Mouse (Mus musculus) heart, embryonic 15.5 days (tissue): ENCODE results near the gene Slc5a5. TPM values are rescaled to one million over a fixed set of nuclear protein-coding genes. Genes with fewer than 3 reads are reported as not detected.
A peak's percentile ranks its signal among the peaks of the same experiment; 100 is the strongest.

Source experiments
- ATAC-seq: fragments of 200-750 bp; cut with Nextera tagmentation; replicated peaks from 2 replicates; pipeline ENCODE4 v1.8.0; 2017; ENCODE audit warnings: low read depth, moderate TSS enrichment; ENCODE audit not compliant: insufficient number of reproducible peaks, insufficient read depth, low FRiP score
- H3K27ac ChIP-seq: fragments of 300-500 bp; sonication (generic); 2 replicates; pipeline ENCODE4 v1.5.1; 2015; ENCODE audit warnings: mild to moderate bottlenecking, inconsistent platforms
- H3K27me3 ChIP-seq: fragments of 300-500 bp; sonication (generic); 2 replicates; pipeline ENCODE4 v1.6.1; 2015; ENCODE audit warnings: inconsistent platforms
- H3K36me3 ChIP-seq: fragments of 300-500 bp; sonication (generic); 2 replicates; pipeline ENCODE4 v1.6.1; 2015; ENCODE audit warnings: mild to moderate bottlenecking, inconsistent platforms
- H3K4me1 ChIP-seq: fragments of 300-500 bp; sonication (generic); replicated peaks from 2 replicates; pipeline ENCODE4 v1.6.1; 2015; ENCODE audit warnings: inconsistent platforms
- H3K4me2 ChIP-seq: fragments of 300-500 bp; sonication (generic); 2 replicates; pipeline ENCODE4 v1.6.1; 2015; ENCODE audit warnings: inconsistent platforms, mild to moderate bottlenecking, moderate library complexity
- H3K4me3 ChIP-seq: fragments of 300-500 bp; sonication (generic); 2 replicates; pipeline ENCODE4 v1.5.1; 2015; ENCODE audit warnings: mild to moderate bottlenecking, inconsistent platforms
- H3K9ac ChIP-seq: fragments of 300-500 bp; sonication (generic); 2 replicates; pipeline ENCODE4 v1.6.1; 2015; ENCODE audit warnings: mild to moderate bottlenecking, inconsistent platforms
- H3K9me3 ChIP-seq: fragments of 300-500 bp; sonication (generic); replicated peaks from 2 replicates; pipeline ENCODE4 v1.6.1; 2016; ENCODE audit warnings: inconsistent platforms
- WGBS: fragments of 180-500 bp; shearing (Covaris S2); methylation state at CpG from one replicate; pipeline ENCODE4 v1.1.7; 2015; ENCODE audit warnings: mixed read lengths; 5-methylcytosine and 5-hydroxymethylcytosine counted together
- polyA plus RNA-seq: library from polyadenylated mRNA; unstranded; fragments of >200 nt; fragmentation: Nextera tagmentation; extraction: Ambion mirVana; gene quantifications from 2 replicates; pipeline ENCODE4 v1.2.1, GENCODE M21; 2015

Slc5a5 gene
- polyA plus RNA-seq: 0.09 and 0.36 TPM in 2 replicates

GRCm38 (mm10) chr8:70892022-70892895 lies at the start of gene Slc5a5:
Gene Slc5a5 (minus strand): TSS chr8:70892757.
- peaks cover 23% of the 10 kb centered on the region for H3K4me1 ChIP-seq
- H3K9me3 ChIP-seq: no peaks in the 10 kb centered on the region; the same call in 1 of the 2 replicates
- H3K4me3 ChIP-seq: peak within 1 kb of the TSS; percentile 34
- no peak within 1 kb of the TSS for H3K27ac ChIP-seq
- peak within 1 kb of the TSS; percentile 51 for H3K4me2 ChIP-seq
- peaks cover 26% of the 10 kb centered on the region for H3K36me3 ChIP-seq
- H3K27me3 ChIP-seq: peaks cover 50% of the 10 kb centered on the region
- WGBS: 4% methylated on average over 80 of the region's 80 CpGs
- no peak within 1 kb of the TSS for H3K9ac ChIP-seq
- ATAC-seq: no peak

- no peak overlapping the region for H3K4me2 ChIP-seq
- no peak for ATAC-seq
- H3K4me3 ChIP-seq: no peak overlapping the region
- 63% methylated on average over 2 of the region's 2 CpGs for WGBS
- H3K4me1 ChIP-seq: no peaks in the 10 kb centered on the region
- H3K27ac ChIP-seq: no peak overlapping the region
- H3K36me3 ChIP-seq: no peaks in the 10 kb centered on the region
- H3K9ac ChIP-seq: no peak overlapping the region
- H3K9me3 ChIP-seq: no peaks in the 10 kb centered on the region
- no peaks in the 10 kb centered on the region for H3K27me3 ChIP-seq
Observed at GRCm38 (mm10) chr8:70941478-70941877, 48.9 kb upstream of the Slc5a5 start.

GRCm38 (mm10) chr8:70937200-70937599 lies 44.6 kb upstream of the Slc5a5 start:
- WGBS: 75% methylated on average over 6 of the region's 6 CpGs
- no peaks in the 10 kb centered on the region for H3K4me1 ChIP-seq
- H3K4me3 ChIP-seq: no peak overlapping the region
- H3K9me3 ChIP-seq: no peaks in the 10 kb centered on the region
- H3K4me2 ChIP-seq: no peak overlapping the region
- H3K36me3 ChIP-seq: no peaks in the 10 kb centered on the region
- no peak overlapping the region for H3K27ac ChIP-seq
- H3K9ac ChIP-seq: no peak overlapping the region
- no peak for ATAC-seq
- H3K27me3 ChIP-seq: no peaks in the 10 kb centered on the region

- H3K27me3 ChIP-seq: no peaks in the 10 kb centered on the region
- 50% methylated on average over 7 of the region's 7 CpGs for WGBS
- no peak overlapping the region for H3K4me2 ChIP-seq
- H3K36me3 ChIP-seq: no peaks in the 10 kb centered on the region
- no peaks in the 10 kb centered on the region for H3K9me3 ChIP-seq
- H3K4me3 ChIP-seq: no peak overlapping the region
- no peak overlapping the region for H3K27ac ChIP-seq
- ATAC-seq: no peak
- no peak overlapping the region for H3K9ac ChIP-seq
- no peaks in the 10 kb centered on the region for H3K4me1 ChIP-seq
Observed at GRCm38 (mm10) chr8:70934786-70935185, 42.2 kb upstream of the Slc5a5 start.

- no peak overlapping the region for H3K27ac ChIP-seq
- no peak for ATAC-seq
- H3K4me2 ChIP-seq: no peak overlapping the region
- 83% methylated on average over 4 of the region's 4 CpGs for WGBS
- H3K27me3 ChIP-seq: no peaks in the 10 kb centered on the region
- no peak overlapping the region for H3K4me3 ChIP-seq
- no peaks in the 10 kb centered on the region for H3K36me3 ChIP-seq
- no peaks in the 10 kb centered on the region for H3K9me3 ChIP-seq
- peaks cover 5% of the 10 kb centered on the region; the same call in 1 of the 2 replicates for H3K4me1 ChIP-seq
- no peak overlapping the region for H3K9ac ChIP-seq
Observed at GRCm38 (mm10) chr8:70933036-70933435, 40.5 kb upstream of the Slc5a5 start.

- H3K4me3 ChIP-seq: no peak overlapping the region
- no peaks in the 10 kb centered on the region for H3K36me3 ChIP-seq
- ATAC-seq: no peak
- H3K27ac ChIP-seq: no peak overlapping the region
- H3K27me3 ChIP-seq: no peaks in the 10 kb centered on the region
- H3K4me2 ChIP-seq: no peak overlapping the region
- peaks cover 5% of the 10 kb centered on the region; the same call in 1 of the 2 replicates for H3K4me1 ChIP-seq
- WGBS: 92% methylated on average over 11 of the region's 11 CpGs
- H3K9ac ChIP-seq: no peak overlapping the region
- H3K9me3 ChIP-seq: no peaks in the 10 kb centered on the region
Observed at GRCm38 (mm10) chr8:70931731-70932130, 39.2 kb upstream of the Slc5a5 start.

- no peaks in the 10 kb centered on the region for H3K9me3 ChIP-seq
- no peak overlapping the region for H3K4me3 ChIP-seq
- H3K27me3 ChIP-seq: no peaks in the 10 kb centered on the region
- ATAC-seq: no peak
- whole genome bisulfite sequencing: 44% methylated on average over 5 of the region's 5 CpGs
- no peak overlapping the region for H3K4me2 ChIP-seq
- no peak overlapping the region for H3K9ac ChIP-seq
- peaks cover 5% of the 10 kb centered on the region; the same call in 1 of the 2 replicates for H3K4me1 ChIP-seq
- H3K27ac ChIP-seq: no peak overlapping the region
- no peaks in the 10 kb centered on the region for H3K36me3 ChIP-seq
Observed at GRCm38 (mm10) chr8:70928778-70929322, 36.3 kb upstream of the Slc5a5 start.

- Histone ChIP-seq H3K36me3 (no peaks in the 10 kb centered on the region), H3K9ac (no peak overlapping the region), H3K27ac (no peak overlapping the region), H3K27me3 (no peaks in the 10 kb centered on the region), H3K4me2 (no peak overlapping the region), H3K4me1 (peaks cover 5% of the 10 kb centered on the region; the same call in 1 of the 2 replicates), H3K4me3 (no peak overlapping the region), H3K9me3 (no peaks in the 10 kb centered on the region)
- ATAC-seq: no peak
- WGBS: 82% methylated on average over 3 of the region's 3 CpGs
Observed at GRCm38 (mm10) chr8:70928096-70928495, 35.5 kb upstream of the Slc5a5 start.

GRCm38 (mm10) chr8:70926396-70926795 lies 33.8 kb upstream of the Slc5a5 start:
- Histone ChIP-seq H3K4me1 (peaks cover 5% of the 10 kb centered on the region; the same call in 1 of the 2 replicates), H3K9me3 (no peaks in the 10 kb centered on the region), H3K36me3 (no peaks in the 10 kb centered on the region), H3K4me3 (no peak overlapping the region), H3K27me3 (no peaks in the 10 kb centered on the region), H3K4me2 (no peak overlapping the region), H3K9ac (no peak overlapping the region), H3K27ac (no peak overlapping the region)
- ATAC-seq: no peak
- 82% methylated on average over 5 of the region's 5 CpGs for WGBS

GRCm38 (mm10) chr8:70925754-70926153 lies 33.2 kb upstream of the Slc5a5 start:
- no peak for ATAC-seq
- H3K9me3 ChIP-seq: no peaks in the 10 kb centered on the region
- WGBS: 91% methylated on average over 4 of the region's 4 CpGs

GRCm38 (mm10) chr8:70924151-70924550 lies 31.6 kb upstream of the Slc5a5 start:
- Histone ChIP-seq H3K4me1 (peaks cover 8% of the 10 kb centered on the region; the same call in 1 of the 2 replicates), H3K9me3 (no peaks in the 10 kb centered on the region), H3K4me2 (no peak overlapping the region), H3K9ac (no peak overlapping the region), H3K36me3 (0 out of 2 replicates have a peak, but pooled peaks cover 3% of the 10 kb centered on the region), H3K4me3 (no peak overlapping the region), H3K27me3 (no peaks in the 10 kb centered on the region), H3K27ac (no peak overlapping the region)
- no peak for ATAC-seq
- WGBS: 84% methylated on average over 4 of the region's 4 CpGs

More at GRCm38 (mm10) chr8:70925754-70926153, 33.2 kb upstream of the Slc5a5 start:
- Histone ChIP-seq H3K27ac (no peak overlapping the region), H3K4me1 (peaks cover 5% of the 10 kb centered on the region; the same call in 1 of the 2 replicates), H3K27me3 (no peaks in the 10 kb centered on the region), H3K36me3 (no peaks in the 10 kb centered on the region), H3K9ac (no peak overlapping the region), H3K4me3 (no peak overlapping the region), H3K4me2 (no peak overlapping the region)
